Mouse (Mus musculus) ES-E14 (cell line): ENCODE data around the gene Apba2. TPM values are rescaled to one million over a fixed set of nuclear protein-coding genes. Genes with fewer than 3 reads are reported as not detected.

Experiments
- DNase-seq: peaks from one replicate; pipeline ENCODE4 v3.0.0-alpha.2; 2013; ENCODE audit warnings: low read depth, low spot score
- H3K27ac ChIP-seq: 2 replicates; pipeline ENCODE4 v1.5.1; 2012; ENCODE audit warnings: low read depth, mild to moderate bottlenecking, low read length, moderate library complexity, mixed read lengths; ENCODE audit not compliant: poor library complexity, insufficient read depth, severe bottlenecking
- H3K36me3 ChIP-seq: 2 replicates; pipeline ENCODE4 v1.6.1; 2012; ENCODE audit warnings: mild to moderate bottlenecking, low read length, moderate library complexity, mixed read lengths; ENCODE audit not compliant: control insufficient read depth, poor library complexity, insufficient read depth, severe bottlenecking
- H3K4me1 ChIP-seq, 2 experiments: fragments of 150-350 bp in 1 of 2; sonication (generic) in 1 of 2; 2 replicates each; pipeline ENCODE4 v1.6.1; 2012; ENCODE audit warnings: low read length in 2 of 2, mild to moderate bottlenecking in 1 of 2, mixed read lengths in 1 of 2; ENCODE audit not compliant: control insufficient read depth in 2 of 2, insufficient read depth in 2 of 2, poor library complexity in 1 of 2
- H3K4me3 ChIP-seq, 2 experiments: fragments of 150-350 bp in 1 of 2; sonication (generic) in 1 of 2; 2 replicates each; pipeline ENCODE4 v1.5.1; 2012; ENCODE audit warnings: low read length in 2 of 2, low read depth in 1 of 2, mild to moderate bottlenecking in 1 of 2, mixed read lengths in 1 of 2; ENCODE audit not compliant: insufficient read depth in 1 of 2, poor library complexity in 1 of 2, severe bottlenecking in 1 of 2
- H3K9ac ChIP-seq: 2 replicates; pipeline ENCODE4 v1.6.1; 2012; ENCODE audit warnings: low read depth, mild to moderate bottlenecking, low read length, mixed read lengths; ENCODE audit not compliant: poor library complexity, insufficient read depth, severe bottlenecking
- H3K9me3 ChIP-seq: fragments of 150-350 bp; sonication (generic); 2 replicates; pipeline ENCODE4 v1.6.1; 2012; ENCODE audit warnings: low read depth, mild to moderate bottlenecking, low read length; ENCODE audit not compliant: control insufficient read depth, insufficient read depth
- CHD2 ChIP-seq: IDR thresholded peaks from 2 replicates; pipeline ENCODE4 v1.6.1; 2014; ENCODE audit warnings: mild to moderate bottlenecking, low read depth, low read length, inconsistent platforms
- HCFC1 ChIP-seq: IDR thresholded peaks from 2 replicates; pipeline ENCODE4 v1.6.1; 2012; ENCODE audit warnings: low read length, inconsistent platforms, borderline replicate concordance; ENCODE audit not compliant: insufficient read depth
- MAFK ChIP-seq: IDR thresholded peaks from 2 replicates; pipeline ENCODE4 v1.6.1; 2014; ENCODE audit warnings: mild to moderate bottlenecking, low read depth, low read length, inconsistent platforms; ENCODE audit not compliant: insufficient read depth
- ZC3H11A ChIP-seq: IDR thresholded peaks from 2 replicates; pipeline ENCODE4 v1.6.1; 2012; ENCODE audit warnings: low read depth, mild to moderate bottlenecking, inconsistent platforms, low read length, borderline replicate concordance
- ZNF384 ChIP-seq: IDR thresholded peaks from 2 replicates; pipeline ENCODE4 v1.6.1; 2012; ENCODE audit warnings: low read depth, low read length, inconsistent platforms
- in situ Hi-C, 2 experiments: fragments of 600-800 bp; cut with MboI; formaldehyde crosslinking; loops; one replicate each; pipeline ENCODE4 v1.15.1; 2025; ENCODE audit warnings: low sequenced_read_pairs in 2 of 2, inconsistent platforms in 1 of 2; ENCODE audit not compliant: unreplicated experiment in 2 of 2
- total RNA-seq: library from RNA; depleted of rRNA; stranded (reverse); fragments of 300-350 nt; gene quantifications from 2 replicates; pipeline ENCODE4 v1.2.3, GENCODE M21; 2012; rRNA removed

The Apba2 gene
- total RNA-seq, 1 experiment: 1.7 TPM

DNA sequence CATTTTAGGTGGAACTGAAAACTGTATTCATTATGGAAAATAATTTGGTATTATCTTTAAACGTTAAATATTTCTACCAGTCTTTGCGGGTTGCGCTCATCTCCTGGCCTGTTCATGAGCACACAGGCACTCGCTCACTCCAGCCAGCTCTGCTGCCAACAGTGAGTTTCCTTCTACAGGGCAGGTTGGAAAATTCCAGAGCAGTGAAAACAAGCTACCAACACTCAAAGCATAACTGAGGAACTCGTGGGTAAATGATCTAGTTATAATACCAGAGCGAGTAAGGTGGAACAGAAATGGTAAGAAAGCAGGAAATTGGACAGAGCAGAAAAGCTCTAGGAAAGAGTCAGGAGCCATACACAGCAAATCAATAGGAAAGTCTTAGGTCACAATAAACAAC lies 294.0 kb downstream of the Apba2 start:
- DNase-seq: no peak
- H3K9ac ChIP-seq: no peak overlapping the region
- H3K4me1 ChIP-seq: peaks cover 2 to 3% of the 10 kb centered on the region in 2 experiments; a peak in 1 of 4 replicates
- H3K4me3 ChIP-seq: no peak overlapping the region
- H3K36me3 ChIP-seq: no peaks in the 10 kb centered on the region
- no peak overlapping the region for H3K27ac ChIP-seq
- no peaks in the 10 kb centered on the region for H3K9me3 ChIP-seq
- in situ Hi-C loops: no loop called here
- TF ChIP-seq MAFK (no peak), HCFC1 (no peak), ZC3H11A (no peak), ZNF384 (no peak), CHD2 (no peak)

Other genes with a start within 250 kb of the Apba2 start
- gene Mtmr10, start 214.1 kb upstream of the Apba2 start, total RNA-seq: 6.2 and 9.7 TPM in 2 replicates
- gene Fan1, start 127.6 kb upstream of the Apba2 start, total RNA-seq: 7.3 and 7.8 TPM in 2 replicates
- 47.2 and 57.8 TPM in 2 replicates for gene Mphosph10, start 109.4 kb upstream of the Apba2 start, total RNA-seq
- gene Mcee, start 109.1 kb upstream of the Apba2 start, total RNA-seq: 14.4 and 18.3 TPM in 2 replicates